Mouse (Mus musculus) liver (tissue): ENCODE measurements around the gene Arhgef3.

ENCODE experiments used
- DNase-seq: peaks from one replicate; pipeline ENCODE4 v3.0.0-alpha.2; 2020; ENCODE audit warnings: mixed read lengths

Arhgef3 gene

DNA sequence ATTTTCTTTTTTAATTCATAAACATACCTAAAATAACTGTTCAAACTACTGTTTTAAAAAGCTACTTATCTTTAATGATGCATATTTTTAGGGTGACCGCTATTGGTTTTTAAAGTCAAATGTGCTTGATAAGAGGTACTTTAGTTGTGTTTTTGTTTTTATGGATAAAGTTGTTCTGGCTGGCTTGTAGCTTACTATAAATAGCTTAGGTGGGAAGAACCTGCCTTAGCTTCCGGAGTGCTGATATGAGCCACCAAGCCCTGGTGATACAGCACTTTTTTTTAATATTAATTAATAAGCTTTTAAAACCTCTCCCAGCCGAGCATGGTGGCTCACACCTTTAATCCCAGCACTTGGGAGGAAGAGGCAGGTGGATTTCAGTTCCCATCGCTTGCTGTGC, 332.3 kb downstream of the Arhgef3 start:
- no peak for DNase-seq
